Mouse (Mus musculus) telencephalon, adult 2 months (tissue): ENCODE results near the gene Agap1.

Source experiments
- DNase-seq: peaks from one replicate; pipeline ENCODE4 v3.0.0-alpha.2; 2011; ENCODE audit warnings: low read depth, low spot score

Agap1 gene

GRCm38 (mm10) chr1:89902236-89902635 is 447.6 kb downstream of the Agap1 start:
- no peak for DNase-seq

GRCm38 (mm10) chr1:89902641-89903040 is 448.0 kb downstream of the Agap1 start:
- DNase-seq = no peak

GRCm38 (mm10) chr1:89909796-89910195 is 455.2 kb downstream of the Agap1 start:
- no peak for DNase-seq

- DNase-seq = no peak
Observed at GRCm38 (mm10) chr1:89912392-89912791, 457.8 kb downstream of the Agap1 start.

GRCm38 (mm10) chr1:89913611-89914010 is 459.0 kb downstream of the Agap1 start:
- no peak for DNase-seq

GRCm38 (mm10) chr1:89918111-89918510 is 463.5 kb downstream of the Agap1 start:
- no peak for DNase-seq

GRCm38 (mm10) chr1:89919206-89919605 is 464.6 kb downstream of the Agap1 start:
- DNase-seq = no peak

- no peak for DNase-seq
Observed at GRCm38 (mm10) chr1:89921806-89922205, 467.2 kb downstream of the Agap1 start.

GRCm38 (mm10) chr1:89922282-89922681 is 467.7 kb downstream of the Agap1 start:
- DNase-seq = no peak

GRCm38 (mm10) chr1:89922883-89923641 is 468.5 kb downstream of the Agap1 start:
- no peak for DNase-seq

- no peak for DNase-seq
Observed at GRCm38 (mm10) chr1:89923642-89924020, 469.0 kb downstream of the Agap1 start.

- DNase-seq = no peak
Observed at GRCm38 (mm10) chr1:89925501-89926190, 471.0 kb downstream of the Agap1 start.

- no peak for DNase-seq
Observed at GRCm38 (mm10) chr1:89926583-89927060, 472.0 kb downstream of the Agap1 start.

GRCm38 (mm10) chr1:89927061-89927661 is 472.6 kb downstream of the Agap1 start:
- DNase-seq = no peak

GRCm38 (mm10) chr1:89928676-89929075 is 474.1 kb downstream of the Agap1 start:
- DNase-seq = no peak

GRCm38 (mm10) chr1:89929181-89929580 is 474.6 kb downstream of the Agap1 start:
- no peak for DNase-seq

- DNase-seq = no peak
Observed at GRCm38 (mm10) chr1:89929721-89930505, 475.3 kb downstream of the Agap1 start.

GRCm38 (mm10) chr1:89930551-89930950 is 475.9 kb downstream of the Agap1 start:
- no peak for DNase-seq

- DNase-seq = no peak
Observed at GRCm38 (mm10) chr1:89931120-89931519, 476.5 kb downstream of the Agap1 start, which contains the start of gene Gbx2. Gene Gbx2 (minus strand): TSS chr1:89931179.

- no peak for DNase-seq
Observed at GRCm38 (mm10) chr1:89932021-89932423, 477.4 kb downstream of the Agap1 start.

- DNase-seq = no peak
Observed at GRCm38 (mm10) chr1:89932616-89933015, 478.0 kb downstream of the Agap1 start.

GRCm38 (mm10) chr1:89933028-89933427 is 478.4 kb downstream of the Agap1 start:
- no peak for DNase-seq
